Comparison of ENCODE assay signal across 8 mouse cellular contexts in genomic region chr7:25076296-25076662, GRCm38 (mm10). TPM values are rescaled to one million over a fixed set of nuclear protein-coding genes. Genes with fewer than 3 reads are reported as not detected.
A peak's percentile ranks its signal among the peaks of the same experiment; 100 is the strongest.
DNase-seq lines count a peak whose midpoint lies in the region; ATAC-seq and TF ChIP-seq lines count a peak whose summit lies in the region.

No protein-coding gene starts in this region.

- peaks cover 9% of the 10 kb centered on the region; the same call in 1 of the 2 replicates for H3K36me3 ChIP-seq in hindbrain, embryonic 11.5 days (ENCODE audit: control insufficient read depth, insufficient read depth, low read length)
- peaks cover 20% of the 10 kb centered on the region for H3K36me3 ChIP-seq in midbrain, embryonic 13.5 days

- DNase-seq in kidney, adult 9 months = peak; percentile 36
- no peak for DNase-seq in kidney, postnatal 10 days
- no peak for DNase-seq in hindbrain, embryonic 11.5 days (ENCODE audit: low spot score)
- no peak for DNase-seq in embryo, embryonic 9.5 days (ENCODE audit: extremely low spot score)
- no peak for DNase-seq in spleen, adult 12 weeks (ENCODE audit: low spot score)
- no peak for DNase-seq in adrenal gland, postnatal 25 days

- H3K4me3 ChIP-seq in bone marrow macrophage, adult 2 months (ENCODE audit: insufficient read depth, low read length) = peak overlapping the region; percentile 64
- peak overlapping the region; percentile 92 for H3K4me3 ChIP-seq in hindbrain, embryonic 11.5 days (ENCODE audit: low read depth, low read length)
- H3K4me3 ChIP-seq in midbrain, embryonic 13.5 days (replicated peaks) = peak overlapping the region; percentile 41

- H3K9ac ChIP-seq in hindbrain, embryonic 11.5 days (ENCODE audit: low read depth, low read length) = peak overlapping the region; percentile 58; the same call in 1 of the 2 replicates
- peak overlapping the region; percentile 68 for H3K9ac ChIP-seq in midbrain, embryonic 13.5 days (replicated peaks)

- no peak for TF ChIP-seq POLR2A in bone marrow macrophage, adult 2 months (IDR thresholded peaks at IDR 0.05; ENCODE audit: borderline replicate concordance, low read depth, low read length)

- peaks cover 17% of the 10 kb centered on the region for H3K4me1 ChIP-seq in bone marrow macrophage, adult 2 months (ENCODE audit: control insufficient read depth, insufficient read depth, low read length)
- H3K4me1 ChIP-seq in hindbrain, embryonic 11.5 days (replicated peaks; ENCODE audit: control insufficient read depth, insufficient read depth, low read length) = peaks cover 17% of the 10 kb centered on the region
- H3K4me1 ChIP-seq in midbrain, embryonic 13.5 days (replicated peaks) = peaks cover 56% of the 10 kb centered on the region

- no peak for TF ChIP-seq CTCF in bone marrow macrophage, adult 2 months (IDR thresholded peaks at IDR 0.05; ENCODE audit: low read depth, low read length)

- WGBS in hindbrain, embryonic 11.5 days = 28% methylated on average over 7 of the region's 7 CpGs
- 15% methylated on average over 7 of the region's 7 CpGs for WGBS in midbrain, embryonic 13.5 days

- no peak for ATAC-seq in hindbrain, embryonic 11.5 days (ENCODE audit: low FRiP score)
- ATAC-seq in midbrain, embryonic 13.5 days = no peak

- H3K27ac ChIP-seq in bone marrow macrophage, adult 2 months (ENCODE audit: insufficient read depth, low read depth, low read length) = peak overlapping the region; percentile 92
- H3K27ac ChIP-seq in hindbrain, embryonic 11.5 days (ENCODE audit: low read depth, low read length) = peak overlapping the region; percentile 89
- H3K27ac ChIP-seq in midbrain, embryonic 13.5 days = peak overlapping the region; percentile 93

- H3K27me3 ChIP-seq in hindbrain, embryonic 11.5 days (ENCODE audit: control insufficient read depth, insufficient read depth, low read length) = no peaks in the 10 kb centered on the region
- no peaks in the 10 kb centered on the region for H3K27me3 ChIP-seq in midbrain, embryonic 13.5 days

- H3K4me2 ChIP-seq in hindbrain, embryonic 11.5 days (replicated peaks; ENCODE audit: low read depth, low read length) = peak overlapping the region; percentile 46
- peak overlapping the region; percentile 67 for H3K4me2 ChIP-seq in midbrain, embryonic 13.5 days (replicated peaks)

- H3K9me3 ChIP-seq in hindbrain, embryonic 11.5 days (ENCODE audit: control insufficient read depth, low read length) = no peaks in the 10 kb centered on the region
- no peaks in the 10 kb centered on the region for H3K9me3 ChIP-seq in midbrain, embryonic 13.5 days

RNA-seq across cellular contexts. Expression of gene Zfp574, which starts 3.9 kb away (rescaled TPM):
- polyA plus RNA-seq in bone marrow macrophage, adult 2 months (2012; ENCODE audit: insufficient read depth, insufficient read length, missing spikeins) = 9.6 and 9.7 TPM in 2 replicates
- 17.9 and 19.9 TPM in 2 replicates for polyA plus RNA-seq in hindbrain, embryonic 11.5 days (2014; fragmentation: Nextera tagmentation; extraction: Ambion mirVana)
- 36.1 and 36.4 TPM in 2 replicates for polyA plus RNA-seq in midbrain, embryonic 13.5 days (2015; fragmentation: Nextera tagmentation; extraction: Ambion mirVana)
- total RNA-seq in adrenal gland, postnatal 25 days (2021) = 21.0 and 23.3 TPM in 2 replicates

RNA-seq across cellular contexts. Expression of gene Grik5, which starts 4.1 kb away (rescaled TPM):
- 1.5 and 2.1 TPM in 2 replicates for polyA plus RNA-seq in bone marrow macrophage, adult 2 months (2012; ENCODE audit: insufficient read depth, insufficient read length, missing spikeins)
- 8.9 and 14.4 TPM in 2 replicates for polyA plus RNA-seq in hindbrain, embryonic 11.5 days (2014; fragmentation: Nextera tagmentation; extraction: Ambion mirVana)
- polyA plus RNA-seq in midbrain, embryonic 13.5 days (2015; fragmentation: Nextera tagmentation; extraction: Ambion mirVana) = 14.0 and 19.4 TPM in 2 replicates
- total RNA-seq in adrenal gland, postnatal 25 days (2021) = 15.4 and 22.6 TPM in 2 replicates

Comparison
In these comparisons a context has a peak if more than half of its experiments do, and no peak if none do; other contexts are left out.
1. H3K4me3 ChIP-seq: peak in every context shown above with its lines; median percentile 92 in hindbrain, embryonic 11.5 days; 64 in bone marrow macrophage, adult 2 months; 41 in midbrain, embryonic 13.5 days.